26 mouse cellular contexts compared by ENCODE assay signal in the genomic region with DNA sequence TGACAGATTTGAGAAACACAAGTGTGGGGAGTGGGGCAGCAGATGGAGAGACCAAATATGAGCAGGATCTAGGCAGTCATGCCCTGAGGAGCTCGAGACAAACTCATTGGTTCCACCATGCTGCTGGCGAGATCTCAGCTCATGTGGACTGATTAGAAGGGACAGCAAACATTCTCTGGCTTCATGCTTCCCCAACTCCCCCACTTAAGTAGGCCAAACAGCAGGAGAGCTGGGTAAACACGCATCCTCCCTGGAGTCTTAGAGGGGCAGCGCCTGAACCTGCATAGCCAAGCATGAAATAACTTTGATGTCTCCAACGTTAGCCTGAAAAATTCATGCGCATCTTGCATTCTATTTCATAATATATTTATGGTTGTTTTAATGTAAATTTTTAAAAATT.
"Had no signal": no experiment of that assay in that cellular context is flagged by ENCODE, and none has a peak within 500 bp of the region (broad histone marks: within the 10 kb centered on the region; RNA-seq: fewer than 3 reads in every experiment).

No protein-coding gene starts in this region.

- H3K9ac ChIP-seq: heart, embryonic 13.5 days; heart, embryonic 15.5 days; hindbrain, embryonic 12.5 days; hindbrain, embryonic 14.5 days; intestine, embryonic 15.5 days; limb, embryonic 12.5 days; liver, embryonic 12.5 days had no signal

- ATAC-seq: hindbrain, embryonic 16.5 days; inflammation-experienced regulatory T-cells, adult 6 months; intestine, embryonic 15.5 days; intestine, postnatal 0 days; liver, embryonic 12.5 days had no signal

- H3K4me3 ChIP-seq: gastrocnemius, adult 2 months; heart, adult 2 months; heart, embryonic 13.5 days; heart, embryonic 15.5 days; hindbrain, embryonic 10.5 days; hindbrain, embryonic 12.5 days; intestine, embryonic 15.5 days; left cerebral cortex, adult 2 months; limb, embryonic 10.5 days; limb, embryonic 12.5 days; liver, embryonic 12.5 days had no signal

- H3K36me3 ChIP-seq: heart, embryonic 13.5 days; heart, embryonic 15.5 days; hindbrain, embryonic 10.5 days; hindbrain, embryonic 12.5 days; intestine, embryonic 15.5 days; limb, embryonic 10.5 days; limb, embryonic 12.5 days; liver, embryonic 12.5 days had no signal

- H3K9me3 ChIP-seq: heart, embryonic 13.5 days; heart, embryonic 15.5 days; hindbrain, embryonic 10.5 days; hindbrain, embryonic 12.5 days; intestine, embryonic 15.5 days; limb, embryonic 10.5 days; limb, embryonic 12.5 days; liver, embryonic 12.5 days had no signal

- H3K27ac ChIP-seq: gastrocnemius, adult 2 months; heart, adult 2 months; heart, embryonic 13.5 days; heart, embryonic 15.5 days; hindbrain, embryonic 10.5 days; hindbrain, embryonic 12.5 days; hindbrain, embryonic 14.5 days; intestine, embryonic 15.5 days; left cerebral cortex, adult 2 months; limb, embryonic 10.5 days; limb, embryonic 12.5 days; liver, embryonic 12.5 days had no signal

- H3K4me2 ChIP-seq: heart, embryonic 11.5 days; heart, embryonic 13.5 days; heart, embryonic 15.5 days; hindbrain, embryonic 12.5 days; hindbrain, embryonic 14.5 days; intestine, embryonic 15.5 days; limb, embryonic 12.5 days; liver, embryonic 12.5 days had no signal

- H3K4me1 ChIP-seq: heart, embryonic 13.5 days; heart, embryonic 15.5 days; hindbrain, embryonic 10.5 days; intestine, embryonic 15.5 days; liver, embryonic 12.5 days had no signal

- DNase-seq: gastrocnemius, adult 2 months; gastrocnemius, postnatal 10 days; gastrocnemius, postnatal 25 days; heart, adult 2 months; heart, postnatal 14 days; heart, postnatal 36 days; kidney, adult 18-20 months; kidney, adult 8-10 months; kidney, postnatal 10 days; kidney, postnatal 25 days; kidney, postnatal 4 days; layer of hippocampus, adult 9-11 months had no signal

- H3K27me3 ChIP-seq: heart, embryonic 15.5 days; hindbrain, embryonic 12.5 days; intestine, embryonic 15.5 days; limb, embryonic 12.5 days; liver, embryonic 12.5 days had no signal
